Mouse (Mus musculus) mouse embryonic stem cell (cell line): ENCODE results near the gene Olfr933.

ENCODE experiments used
- in situ Hi-C, 2 experiments: fragments of 300-500 bp; cut with MboI; formaldehyde crosslinking; loops; 1 replicate in 1 of 2; 3 replicates in 1 of 2; pipeline ENCODE4 v1.14.3; 2019 to 2020; ENCODE audit warnings: low sequenced_read_pairs in 2 of 2, low pct_unique_long_range_greater_than_20kb in 1 of 2, mixed read lengths in 1 of 2; ENCODE audit not compliant: unreplicated experiment in 1 of 2

Olfr933 gene

GRCm38 (mm10) chr9:38972013-38972412 lies at the start of gene Olfr933:
Gene Olfr933 (plus strand): TSS chr9:38972313.
- in situ Hi-C loops = no loop called here

DNA sequence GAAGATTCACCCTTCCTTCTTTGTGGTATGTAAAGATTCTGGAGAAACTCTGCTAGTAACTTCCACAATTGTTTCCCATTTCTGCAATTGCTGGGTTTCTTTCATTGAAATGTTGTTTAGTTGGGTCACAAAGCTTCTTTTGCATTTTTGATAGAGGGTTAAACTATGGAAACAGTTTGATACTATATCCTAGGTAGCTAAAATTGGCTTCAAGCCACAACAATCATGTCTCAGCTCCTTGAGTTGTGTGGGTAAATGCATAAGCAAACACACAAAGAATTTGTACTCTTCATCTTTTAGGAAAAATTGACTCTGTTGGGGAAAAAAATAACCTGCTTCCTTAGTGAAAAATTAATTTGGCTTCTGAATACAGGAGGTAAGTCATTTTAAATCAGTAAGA lies 42.6 kb upstream of the Olfr933 start, which contains the start of gene Olfr930:
Gene Olfr930, plus strand, starts transcription at position 301 of the 400 bp plus-strand sequence.
- in situ Hi-C loops = no loop called here

DNA sequence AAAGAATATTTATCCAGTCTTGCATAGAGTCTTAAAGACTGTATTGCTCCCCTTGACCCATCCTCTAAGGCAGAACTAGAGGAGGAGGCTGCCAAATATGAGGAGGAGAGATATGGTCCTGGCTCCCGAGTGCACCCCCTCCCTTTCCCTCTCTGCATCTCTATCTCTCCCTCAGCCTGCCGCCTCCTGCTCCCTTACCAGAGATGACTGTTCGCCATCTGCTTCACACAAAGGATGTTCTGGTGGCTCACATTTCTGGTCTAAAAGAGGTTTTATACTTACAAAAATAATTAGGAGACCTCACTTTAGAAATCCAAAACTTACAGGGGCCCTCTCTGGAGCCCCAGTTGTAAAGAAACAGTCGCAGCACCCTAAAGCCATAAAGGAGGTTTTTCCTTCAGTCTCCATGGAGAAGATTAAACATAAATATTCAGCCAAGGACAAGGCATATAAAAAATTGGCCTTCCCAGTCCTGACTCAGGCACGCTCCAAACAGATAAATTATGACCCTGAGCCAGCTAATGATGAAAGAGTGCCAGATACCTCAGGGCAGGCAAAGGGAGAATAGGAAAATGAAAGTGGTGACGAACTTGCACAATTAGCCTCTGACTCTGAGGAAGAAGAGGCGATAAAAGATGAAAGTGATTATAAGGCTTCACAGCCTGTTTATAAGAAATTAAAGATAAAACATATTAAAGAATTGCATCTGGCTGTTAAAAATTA lies 18.6 kb upstream of the Olfr933 start:
- in situ Hi-C loops = no loop called here

- in situ Hi-C loops = no loop called here
Observed at GRCm38 (mm10) chr9:38954124-38954416, 18.0 kb upstream of the Olfr933 start.

- in situ Hi-C loops = no loop called here
Observed at GRCm38 (mm10) chr9:38988215-38988614, 16.1 kb downstream of the Olfr933 start, which contains the start of gene Olfr934. Gene Olfr934 (minus strand): TSS chr9:38988315.

- in situ Hi-C loops = no loop called here
Observed at GRCm38 (mm10) chr9:38999583-38999982, 27.5 kb downstream of the Olfr933 start, which contains the start of gene Olfr935. Gene Olfr935 (minus strand): TSS chr9:38999683.

GRCm38 (mm10) chr9:39023277-39023676 lies 51.2 kb downstream of the Olfr933 start, which contains the start of gene Olfr146:
Gene Olfr146 (minus strand): TSS chr9:39023377.
- in situ Hi-C loops = no loop called here
